Mouse (Mus musculus): ENCODE measurements around the gene Pnkd. TPM values are rescaled to one million over a fixed set of nuclear protein-coding genes. Genes with fewer than 3 reads are reported as not detected.

The Pnkd gene
- polyA plus RNA-seq, 1 experiment, result 50.1 TPM

GRCm38 (mm10) chr1:74305522-74305921 lies 20.8 kb downstream of the Pnkd start, which contains the start of gene Tmbim1:
TSS of gene Tmbim1 (minus strand) at chr1:74305622.
- WGBS, result 97% methylated on average over 2 of the region's 2 CpGs
- no peak for TF ChIP-seq POLR2A (IDR thresholded peaks at IDR 0.05; ENCODE audit: control insufficient read depth, extremely low read depth, insufficient read depth, low read length, poor library complexity)
- no peak for TF ChIP-seq CTCF (IDR thresholded peaks at IDR 0.05; ENCODE audit: borderline replicate concordance, control insufficient read depth, extremely low read depth, insufficient read depth, low read length, poor library complexity)
- Histone ChIP-seq H3K4me3 (ENCODE audit: control insufficient read depth, insufficient read depth, low read length) (no peak within 1 kb of the TSS), H3K4me1 (replicated peaks; ENCODE audit: control insufficient read depth, insufficient read depth, low read length) (peaks cover 18% of the 10 kb centered on the region), H3K36me3 (ENCODE audit: control insufficient read depth, insufficient read depth, low read length) (no peaks in the 10 kb centered on the region), H3K27ac (ENCODE audit: control insufficient read depth, insufficient read depth, low read length) (no peak within 1 kb of the TSS), H3K27me3 (ENCODE audit: control insufficient read depth, insufficient read depth, low read length) (no peaks in the 10 kb centered on the region; the same call in 1 of the 2 replicates)
- no peak for DNase-seq

- H3K27me3 ChIP-seq (ENCODE audit: control insufficient read depth, insufficient read depth, low read length), result no peaks in the 10 kb centered on the region; the same call in 1 of the 2 replicates
- no peak for DNase-seq
- WGBS, result 100% methylated on average over 1 of the region's 1 CpGs
- no peak overlapping the region for H3K27ac ChIP-seq (ENCODE audit: control insufficient read depth, insufficient read depth, low read length)
- H3K36me3 ChIP-seq (ENCODE audit: control insufficient read depth, insufficient read depth, low read length), result no peaks in the 10 kb centered on the region
- peaks cover 18% of the 10 kb centered on the region for H3K4me1 ChIP-seq (replicated peaks; ENCODE audit: control insufficient read depth, insufficient read depth, low read length)
- TF ChIP-seq POLR2A (IDR thresholded peaks at IDR 0.05; ENCODE audit: control insufficient read depth, extremely low read depth, insufficient read depth, low read length, poor library complexity) (no peak), CTCF (IDR thresholded peaks at IDR 0.05; ENCODE audit: borderline replicate concordance, control insufficient read depth, extremely low read depth, insufficient read depth, low read length, poor library complexity) (no peak)
- no peak overlapping the region for H3K4me3 ChIP-seq (ENCODE audit: control insufficient read depth, insufficient read depth, low read length)
Observed at GRCm38 (mm10) chr1:74307146-74307545, 22.4 kb downstream of the Pnkd start.

DNA sequence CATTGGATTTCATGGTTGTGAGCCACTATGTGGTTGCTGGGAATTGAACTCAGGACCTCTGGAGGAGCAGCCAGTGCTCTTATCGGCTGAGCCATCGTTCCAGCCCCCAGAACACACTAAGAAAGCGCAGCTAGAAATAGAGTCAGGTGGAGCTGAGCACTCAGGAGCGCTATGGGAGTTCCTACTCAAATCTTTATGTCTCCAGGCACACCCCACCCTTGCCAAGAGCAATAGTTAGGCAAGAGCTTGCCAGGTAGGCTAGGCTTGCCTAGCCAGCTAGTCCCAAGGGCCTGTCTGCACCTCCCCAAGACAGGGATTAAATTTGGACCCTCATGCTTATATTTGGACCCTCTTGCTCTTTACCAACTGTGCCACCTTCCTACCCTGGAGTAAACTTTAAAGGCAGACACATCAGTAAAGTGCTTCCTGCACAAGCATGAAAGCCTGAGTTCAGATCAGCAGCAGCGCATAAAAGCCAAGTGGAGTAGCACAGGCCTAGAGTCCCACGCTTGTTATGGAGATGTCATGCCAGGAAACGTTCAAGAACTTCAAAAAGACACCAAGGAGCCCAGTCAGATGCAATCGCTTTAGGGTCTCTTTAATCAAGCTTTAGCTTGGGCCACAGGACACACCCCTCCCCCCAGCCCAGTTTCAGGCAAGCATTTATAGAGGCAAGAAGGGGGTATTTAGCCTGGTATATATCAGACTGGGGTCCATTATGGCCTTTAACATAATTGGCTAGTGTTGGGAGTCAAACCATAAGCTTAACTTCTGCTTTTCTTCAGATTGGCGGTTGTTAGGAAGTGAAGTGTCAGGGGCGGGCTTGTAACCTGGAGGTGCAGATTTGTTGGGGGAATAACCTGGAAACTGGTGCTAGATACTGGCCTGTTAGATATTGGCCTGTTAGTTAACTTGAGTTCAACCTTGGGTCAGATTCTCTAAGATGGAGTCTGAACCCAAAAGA lies 23.6 kb downstream of the Pnkd start:
- TF ChIP-seq POLR2A (IDR thresholded peaks at IDR 0.05; ENCODE audit: control insufficient read depth, extremely low read depth, insufficient read depth, low read length, poor library complexity) (no peak), CTCF (IDR thresholded peaks at IDR 0.05; ENCODE audit: borderline replicate concordance, control insufficient read depth, extremely low read depth, insufficient read depth, low read length, poor library complexity) (no peak)
- H3K4me1 ChIP-seq (replicated peaks; ENCODE audit: control insufficient read depth, insufficient read depth, low read length), result peaks cover 18% of the 10 kb centered on the region

GRCm38 (mm10) chr1:74309767-74310166 lies 25.0 kb downstream of the Pnkd start:
- Histone ChIP-seq H3K27ac (ENCODE audit: control insufficient read depth, insufficient read depth, low read length) (no peak overlapping the region), H3K36me3 (ENCODE audit: control insufficient read depth, insufficient read depth, low read length) (no peaks in the 10 kb centered on the region), H3K27me3 (ENCODE audit: control insufficient read depth, insufficient read depth, low read length) (no peaks in the 10 kb centered on the region), H3K4me1 (replicated peaks; ENCODE audit: control insufficient read depth, insufficient read depth, low read length) (peaks cover 9% of the 10 kb centered on the region), H3K4me3 (ENCODE audit: control insufficient read depth, insufficient read depth, low read length) (no peak overlapping the region)
- DNase-seq, result no peak
- TF ChIP-seq CTCF (IDR thresholded peaks at IDR 0.05; ENCODE audit: borderline replicate concordance, control insufficient read depth, extremely low read depth, insufficient read depth, low read length, poor library complexity), result no peak
- TF ChIP-seq POLR2A (IDR thresholded peaks at IDR 0.05; ENCODE audit: control insufficient read depth, extremely low read depth, insufficient read depth, low read length, poor library complexity), result no peak
- 63% methylated on average over 3 of the region's 3 CpGs for WGBS

More for the DNA sequence above, 23.6 kb downstream of the Pnkd start:
- no peak overlapping the region for H3K27ac ChIP-seq (ENCODE audit: control insufficient read depth, insufficient read depth, low read length)
- 51% methylated on average over 10 of the region's 10 CpGs for WGBS
- no peak overlapping the region for H3K4me3 ChIP-seq (ENCODE audit: control insufficient read depth, insufficient read depth, low read length)
- H3K27me3 ChIP-seq (ENCODE audit: control insufficient read depth, insufficient read depth, low read length), result no peaks in the 10 kb centered on the region; the same call in 1 of the 2 replicates
- H3K36me3 ChIP-seq (ENCODE audit: control insufficient read depth, insufficient read depth, low read length), result no peaks in the 10 kb centered on the region
- DNase-seq, result no peak

GRCm38 (mm10) chr1:74313049-74313692 lies 28.4 kb downstream of the Pnkd start:
- no peaks in the 10 kb centered on the region for H3K36me3 ChIP-seq (ENCODE audit: control insufficient read depth, insufficient read depth, low read length)

GRCm38 (mm10) chr1:74314796-74315195 lies 30.1 kb downstream of the Pnkd start:
- 91% methylated on average over 3 of the region's 3 CpGs for WGBS
- TF ChIP-seq POLR2A (IDR thresholded peaks at IDR 0.05; ENCODE audit: control insufficient read depth, extremely low read depth, insufficient read depth, low read length, poor library complexity) (no peak), CTCF (IDR thresholded peaks at IDR 0.05; ENCODE audit: borderline replicate concordance, control insufficient read depth, extremely low read depth, insufficient read depth, low read length, poor library complexity) (no peak)
- no peak for DNase-seq
- Histone ChIP-seq H3K27me3 (ENCODE audit: control insufficient read depth, insufficient read depth, low read length) (no peaks in the 10 kb centered on the region), H3K36me3 (ENCODE audit: control insufficient read depth, insufficient read depth, low read length) (no peaks in the 10 kb centered on the region), H3K27ac (ENCODE audit: control insufficient read depth, insufficient read depth, low read length) (no peak overlapping the region), H3K4me1 (replicated peaks; ENCODE audit: control insufficient read depth, insufficient read depth, low read length) (peaks cover 14% of the 10 kb centered on the region), H3K4me3 (ENCODE audit: control insufficient read depth, insufficient read depth, low read length) (no peak overlapping the region)

More at GRCm38 (mm10) chr1:74313049-74313692, 28.4 kb downstream of the Pnkd start:
- peak; percentile 72 for DNase-seq
- Histone ChIP-seq H3K4me1 (replicated peaks; ENCODE audit: control insufficient read depth, insufficient read depth, low read length) (peaks cover 18% of the 10 kb centered on the region), H3K4me3 (ENCODE audit: control insufficient read depth, insufficient read depth, low read length) (no peak overlapping the region), H3K27me3 (ENCODE audit: control insufficient read depth, insufficient read depth, low read length) (no peaks in the 10 kb centered on the region), H3K27ac (ENCODE audit: control insufficient read depth, insufficient read depth, low read length) (no peak overlapping the region)
- TF ChIP-seq CTCF (IDR thresholded peaks at IDR 0.05; ENCODE audit: borderline replicate concordance, control insufficient read depth, extremely low read depth, insufficient read depth, low read length, poor library complexity) (no peak), POLR2A (IDR thresholded peaks at IDR 0.05; ENCODE audit: control insufficient read depth, extremely low read depth, insufficient read depth, low read length, poor library complexity) (no peak)
- WGBS, result 4% methylated on average over 3 of the region's 3 CpGs

Measured in thymus, adult 2 months (tissue).